Mouse (Mus musculus): ENCODE measurements around the gene Sox2.

The Sox2 gene

GRCm38 (mm10) chr3:34660542-34661290 lies 10.5 kb downstream of the Sox2 start:
- no peak for DNase-seq (ENCODE audit: low read depth, low spot score)

GRCm38 (mm10) chr3:34661341-34662007 lies 11.3 kb downstream of the Sox2 start:
- DNase-seq (ENCODE audit: low read depth, low spot score) = no peak

GRCm38 (mm10) chr3:34662008-34662711 lies 12.0 kb downstream of the Sox2 start:
- no peak for DNase-seq (ENCODE audit: low read depth, low spot score)

GRCm38 (mm10) chr3:34662712-34663655 lies 12.8 kb downstream of the Sox2 start:
- no peak for DNase-seq (ENCODE audit: low read depth, low spot score)

- DNase-seq (ENCODE audit: low read depth, low spot score) = no peak
Observed at GRCm38 (mm10) chr3:34663701-34664635, 13.8 kb downstream of the Sox2 start.

- no peak for DNase-seq (ENCODE audit: low read depth, low spot score)
Observed at GRCm38 (mm10) chr3:34664636-34665531, 14.7 kb downstream of the Sox2 start.

GRCm38 (mm10) chr3:34665751-34666665 lies 15.8 kb downstream of the Sox2 start:
- no peak for DNase-seq (ENCODE audit: low read depth, low spot score)

DNA sequence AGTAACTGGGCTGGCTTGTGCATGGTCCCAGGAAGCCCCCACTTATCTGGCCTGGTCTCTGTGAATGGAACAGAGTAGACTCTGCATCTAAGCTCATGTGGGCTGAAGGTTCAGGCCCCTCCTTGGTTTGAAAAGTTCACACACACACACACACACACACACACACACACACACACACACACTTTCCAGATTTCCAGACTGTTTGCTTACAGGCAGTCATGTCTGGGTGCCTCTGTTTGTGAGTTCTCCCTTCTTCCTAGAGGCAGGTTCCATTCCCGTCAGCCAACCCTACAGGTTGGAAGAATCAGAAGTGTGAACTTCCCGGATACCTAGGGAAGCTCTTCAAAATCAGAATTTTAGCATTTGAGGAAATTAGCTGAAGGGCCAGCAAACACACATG lies 17.0 kb downstream of the Sox2 start:
- DNase-seq (ENCODE audit: low read depth, low spot score) = no peak

- no peak for DNase-seq (ENCODE audit: low read depth, low spot score)
Observed at GRCm38 (mm10) chr3:34667881-34668817, 17.9 kb downstream of the Sox2 start.

- DNase-seq (ENCODE audit: low read depth, low spot score) = no peak
Observed at GRCm38 (mm10) chr3:34671024-34671660, 20.9 kb downstream of the Sox2 start.

DNA sequence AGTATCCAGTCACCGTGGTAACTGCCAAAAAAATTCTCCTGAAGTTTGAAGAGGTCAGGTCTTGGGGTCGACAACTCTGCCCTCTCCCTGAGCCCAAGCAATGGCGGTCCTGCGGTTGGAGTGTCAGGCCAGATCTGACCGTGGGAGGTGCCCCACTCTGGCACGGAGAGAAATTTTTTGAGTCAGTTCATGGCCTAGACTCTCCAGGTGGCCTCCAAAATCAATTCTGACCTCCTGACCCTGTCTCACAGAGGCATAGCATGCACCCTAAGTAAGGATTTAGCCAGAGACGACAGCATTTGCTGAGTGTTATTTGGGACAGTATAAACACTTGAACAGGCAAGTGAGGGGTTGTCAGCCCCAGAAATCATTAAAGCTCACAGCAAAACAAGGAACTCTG lies 28.6 kb downstream of the Sox2 start:
- no peak for DNase-seq (ENCODE audit: low read depth, low spot score)

GRCm38 (mm10) chr3:34679439-34679838 lies 29.2 kb downstream of the Sox2 start:
- no peak for DNase-seq (ENCODE audit: low read depth, low spot score)

- DNase-seq (ENCODE audit: low read depth, low spot score) = no peak
Observed at GRCm38 (mm10) chr3:34679921-34680320, 29.7 kb downstream of the Sox2 start.

DNA sequence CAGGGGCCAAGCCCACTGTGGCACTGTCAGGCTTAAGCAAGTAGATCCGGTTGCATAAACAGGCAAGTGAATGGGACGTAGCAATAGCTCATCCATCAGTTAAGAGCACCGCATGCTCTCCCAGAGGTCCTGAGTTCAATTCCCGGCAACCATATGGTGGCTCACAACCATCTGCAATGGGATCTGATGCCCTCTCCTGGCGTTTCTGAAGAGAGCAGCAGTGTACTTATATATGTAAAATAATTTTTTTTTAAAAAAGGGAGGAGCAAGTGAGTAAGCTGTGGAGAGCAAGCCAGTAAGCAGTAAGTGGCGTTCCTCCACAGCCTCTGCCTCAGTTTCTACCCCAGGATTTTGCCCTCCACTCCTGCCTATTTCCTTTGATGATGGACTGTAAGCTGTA lies 37.9 kb downstream of the Sox2 start:
- no peak for DNase-seq (ENCODE audit: low read depth, low spot score)

GRCm38 (mm10) chr3:34691703-34692393 lies 41.6 kb downstream of the Sox2 start:
- peak; percentile 65 for DNase-seq (ENCODE audit: low read depth, low spot score)

DNA sequence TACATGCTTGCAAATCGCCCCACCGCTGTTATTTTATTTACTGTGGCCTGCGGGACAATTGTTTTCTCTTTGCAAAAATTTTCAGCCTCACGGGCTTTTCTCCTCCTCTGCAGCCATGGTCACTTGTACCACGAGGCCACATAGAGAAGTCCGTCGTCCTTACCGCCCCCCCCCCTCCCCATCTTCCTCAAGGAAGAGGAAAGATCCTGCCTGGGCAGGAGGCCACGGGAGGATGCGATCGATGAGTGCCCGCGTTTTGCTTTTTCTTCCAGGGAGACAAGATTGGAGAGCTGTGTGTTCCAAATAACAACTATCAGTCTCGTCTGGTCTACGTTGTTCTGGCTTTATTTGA lies 42.2 kb downstream of the Sox2 start:
- no peak for DNase-seq (ENCODE audit: low read depth, low spot score)
